In the genomic region with DNA sequence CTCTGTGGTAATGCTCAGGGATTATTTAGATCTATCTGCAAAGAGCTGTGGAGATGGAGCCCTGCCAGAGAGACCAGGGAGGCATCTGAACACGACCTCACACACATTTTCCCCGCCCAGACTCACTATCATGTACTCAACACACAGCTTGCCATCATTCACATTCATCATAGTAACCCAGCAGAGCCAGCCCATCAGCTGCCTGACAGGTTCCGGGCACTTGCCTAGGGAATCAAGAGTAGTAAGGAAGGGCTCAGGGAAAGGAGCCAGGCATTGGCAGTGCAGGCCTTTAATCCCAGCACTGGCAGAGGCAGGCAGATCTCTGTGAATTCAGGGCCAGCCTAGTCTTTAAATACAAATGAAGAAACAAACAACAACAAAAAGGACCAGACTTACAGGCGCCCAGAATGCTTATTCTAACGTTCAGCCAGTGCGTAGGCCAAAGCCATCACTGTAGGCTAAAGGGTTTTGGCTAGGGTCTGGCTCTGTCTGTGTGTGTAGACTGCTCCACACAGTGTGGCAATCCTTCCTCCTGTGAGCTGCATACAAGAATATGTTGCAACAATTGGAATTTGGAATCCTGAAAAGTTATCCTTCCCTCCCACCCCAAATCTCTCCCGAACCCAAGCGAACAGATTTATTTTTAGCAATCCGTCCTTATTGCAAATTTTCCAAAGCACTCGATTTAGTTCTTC, we compare ENCODE assay signal across 18 mouse cellular contexts. TPM values are rescaled to one million over a fixed set of nuclear protein-coding genes. Genes with fewer than 3 reads are reported as not detected.
"Had no signal": no experiment of that assay in that cellular context is flagged by ENCODE, and none has a peak within 500 bp of the region (broad histone marks: within the 10 kb centered on the region; RNA-seq: fewer than 3 reads in every experiment).

No protein-coding gene starts in this region.

- DNase-seq: kidney, adult 18-20 months; kidney, postnatal 10 days; lung, postnatal 4 days; right cerebral cortex, postnatal 14 days; thymus, adult 2 months; thymus, postnatal 25 days had no signal

- H3K4me2 ChIP-seq: intestine, embryonic 15.5 days; limb, embryonic 15.5 days; liver, embryonic 15.5 days; lung, embryonic 15.5 days; midbrain, embryonic 12.5 days; neural tube, embryonic 13.5 days; stomach, embryonic 15.5 days had no signal

- H3K27ac ChIP-seq: intestine, embryonic 15.5 days; left cerebral cortex, adult 2 months; limb, embryonic 15.5 days; liver, embryonic 15.5 days; lung, embryonic 15.5 days; midbrain, embryonic 12.5 days; neural tube, embryonic 13.5 days; stomach, embryonic 15.5 days had no signal

- H3K4me1 ChIP-seq: intestine, embryonic 15.5 days; limb, embryonic 15.5 days; liver, embryonic 15.5 days; lung, embryonic 15.5 days; midbrain, embryonic 12.5 days; neural tube, embryonic 13.5 days; stomach, embryonic 15.5 days had no signal

- H3K9me3 ChIP-seq: intestine, embryonic 15.5 days; limb, embryonic 15.5 days; liver, embryonic 15.5 days; lung, embryonic 15.5 days; midbrain, embryonic 12.5 days; neural tube, embryonic 13.5 days; stomach, embryonic 15.5 days had no signal

- H3K4me3 ChIP-seq: intestine, embryonic 15.5 days; left cerebral cortex, adult 2 months; limb, embryonic 15.5 days; liver, embryonic 15.5 days; lung, embryonic 15.5 days; midbrain, embryonic 12.5 days; neural tube, embryonic 13.5 days; stomach, embryonic 15.5 days had no signal

- H3K36me3 ChIP-seq: intestine, embryonic 15.5 days; limb, embryonic 15.5 days; liver, embryonic 15.5 days; lung, embryonic 15.5 days; midbrain, embryonic 12.5 days; neural tube, embryonic 13.5 days; stomach, embryonic 15.5 days had no signal

- ATAC-seq: intestine, embryonic 15.5 days; midbrain, embryonic 16.5 days had no signal

- H3K9ac ChIP-seq: intestine, embryonic 15.5 days; limb, embryonic 15.5 days; liver, embryonic 15.5 days; lung, embryonic 15.5 days; midbrain, embryonic 12.5 days; neural tube, embryonic 13.5 days; stomach, embryonic 15.5 days had no signal

- H3K27me3 ChIP-seq: intestine, embryonic 15.5 days; lung, embryonic 15.5 days; stomach, embryonic 15.5 days had no signal

RNA-seq across cellular contexts. Expression of a gene that starts 48.6 kb away (rescaled TPM):
- polyA plus RNA-seq: kidney, embryonic 14.5 days; large intestine, adult 2 months; lung, embryonic 15.5 days; urinary bladder, adult 2 months had no signal
